Mouse (Mus musculus): Measurements from ENCODE around the gene Nutf2. TPM values are rescaled to one million over a fixed set of nuclear protein-coding genes. Genes with fewer than 3 reads are reported as not detected.
"Not testable (repeated sequence)": the region's sequence is repeated elsewhere in the genome, so short reads cannot be mapped to it uniquely, and the experiment has no call there.

The Nutf2 gene
- polyA plus RNA-seq (2015; fragmentation: Nextera tagmentation; extraction: Ambion mirVana), result 253 and 263 TPM in 2 replicates

GRCm38 (mm10) chr8:105860143-105860981 lies at the start of gene Nutf2:
Gene Nutf2, plus strand, starts transcription at chr8:105860580.
- H3K9me3 ChIP-seq, result no peaks in the 10 kb centered on the region
- peaks cover 77% of the 10 kb centered on the region for H3K4me1 ChIP-seq (replicated peaks)
- H3K4me3 ChIP-seq (replicated peaks), result peak within 1 kb of the TSS; percentile 99
- ATAC-seq, result peak; percentile 98
- H3K4me2 ChIP-seq (replicated peaks), result peak within 1 kb of the TSS; percentile 95
- H3K36me3 ChIP-seq, result peaks cover 12% of the 10 kb centered on the region
- H3K27ac ChIP-seq, result peak within 1 kb of the TSS; percentile 91
- under 1% methylated on average over 57 of the region's 59 CpGs for WGBS
- H3K9ac ChIP-seq (replicated peaks), result peak within 1 kb of the TSS; percentile 98
- H3K27me3 ChIP-seq, result no peaks in the 10 kb centered on the region

GRCm38 (mm10) chr8:105811061-105811460 lies 49.3 kb upstream of the Nutf2 start:
- Histone ChIP-seq H3K9ac (replicated peaks) (no peak overlapping the region), H3K4me2 (replicated peaks) (no peak overlapping the region), H3K4me3 (replicated peaks) (no peak overlapping the region), H3K9me3 (no peaks in the 10 kb centered on the region), H3K4me1 (replicated peaks) (peaks cover 11% of the 10 kb centered on the region; the same call in 1 of the 2 replicates), H3K27me3 (no peaks in the 10 kb centered on the region), H3K36me3 (peaks cover 27% of the 10 kb centered on the region), H3K27ac (no peak overlapping the region; the same call in 1 of the 2 replicates)
- 85% methylated on average over 10 of the region's 10 CpGs for WGBS
- no peak for ATAC-seq

- no peak overlapping the region for H3K4me3 ChIP-seq (replicated peaks)
- WGBS, result 81% methylated on average over 3 of the region's 3 CpGs
- H3K27me3 ChIP-seq, result no peaks in the 10 kb centered on the region
- no peak overlapping the region for H3K9ac ChIP-seq (replicated peaks)
- no peaks in the 10 kb centered on the region for H3K9me3 ChIP-seq
- H3K36me3 ChIP-seq, result peaks cover 27% of the 10 kb centered on the region
- peaks cover 11% of the 10 kb centered on the region; the same call in 1 of the 2 replicates for H3K4me1 ChIP-seq (replicated peaks)
- no peak overlapping the region for H3K4me2 ChIP-seq (replicated peaks)
- ATAC-seq, result no peak
- H3K27ac ChIP-seq, result no peak overlapping the region
Observed at GRCm38 (mm10) chr8:105811543-105811942, 48.8 kb upstream of the Nutf2 start.

DNA sequence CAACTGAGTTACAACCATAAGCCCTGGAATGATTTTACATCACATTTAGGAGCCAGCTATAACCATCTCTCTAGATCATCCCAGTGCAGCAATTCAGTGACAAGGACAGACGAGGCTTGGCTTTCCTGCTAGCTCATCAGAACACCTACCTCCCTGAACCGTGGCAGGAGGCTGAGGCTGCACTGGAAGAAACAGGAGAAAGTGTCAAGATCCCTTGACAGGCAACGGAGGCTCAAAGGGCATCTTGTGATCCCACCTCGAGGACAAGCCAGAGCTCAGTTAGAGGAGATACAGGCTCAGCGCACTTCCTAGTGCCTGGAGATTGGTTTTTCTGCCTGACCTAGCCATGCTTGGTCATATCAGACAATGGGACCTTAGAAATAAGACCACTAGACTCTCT lies 47.9 kb upstream of the Nutf2 start:
- 93% methylated on average over 5 of the region's 5 CpGs for WGBS
- Histone ChIP-seq H3K36me3 (peaks cover 26% of the 10 kb centered on the region), H3K9ac (replicated peaks) (no peak overlapping the region), H3K27me3 (no peaks in the 10 kb centered on the region), H3K4me2 (replicated peaks) (no peak overlapping the region), H3K4me3 (replicated peaks) (no peak overlapping the region), H3K27ac (no peak overlapping the region), H3K9me3 (no peaks in the 10 kb centered on the region), H3K4me1 (replicated peaks) (peaks cover 11% of the 10 kb centered on the region; the same call in 1 of the 2 replicates)
- ATAC-seq, result no peak

GRCm38 (mm10) chr8:105813241-105813640 lies 47.1 kb upstream of the Nutf2 start:
- no peaks in the 10 kb centered on the region for H3K27me3 ChIP-seq
- no peak overlapping the region for H3K27ac ChIP-seq
- no peak overlapping the region for H3K9ac ChIP-seq (replicated peaks)
- no peak overlapping the region for H3K4me2 ChIP-seq (replicated peaks)
- H3K4me1 ChIP-seq (replicated peaks), result peaks cover 11% of the 10 kb centered on the region; the same call in 1 of the 2 replicates
- no peaks in the 10 kb centered on the region for H3K9me3 ChIP-seq
- over 99% methylated on average over 6 of the region's 6 CpGs for WGBS
- no peak for ATAC-seq
- H3K36me3 ChIP-seq, result peaks cover 31% of the 10 kb centered on the region
- H3K4me3 ChIP-seq (replicated peaks), result no peak overlapping the region

DNA sequence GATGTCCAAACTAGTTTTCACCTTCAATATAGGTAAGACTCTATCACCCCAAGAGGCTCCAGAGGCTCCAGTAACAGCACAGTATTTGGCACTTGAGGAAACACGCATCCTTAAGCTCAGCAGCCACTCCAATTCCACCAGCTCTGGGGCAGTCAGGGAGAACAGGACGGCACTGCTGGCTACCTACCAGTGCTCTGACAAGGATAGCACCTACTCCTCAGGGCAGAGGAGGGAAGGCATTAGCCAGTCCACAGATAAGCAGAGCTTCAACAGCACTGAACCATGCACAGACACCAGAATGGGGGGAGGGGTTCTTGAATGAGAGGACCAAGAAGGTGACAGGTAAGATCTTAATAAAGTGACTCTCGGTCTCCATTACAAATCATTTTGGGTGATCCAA lies 40.7 kb upstream of the Nutf2 start:
- ATAC-seq, result no peak
- no peak overlapping the region for H3K4me2 ChIP-seq (replicated peaks)
- no peak overlapping the region for H3K9ac ChIP-seq (replicated peaks)
- H3K27ac ChIP-seq, result no peak overlapping the region
- no peak overlapping the region for H3K4me3 ChIP-seq (replicated peaks)
- peaks cover 64% of the 10 kb centered on the region for H3K36me3 ChIP-seq
- H3K27me3 ChIP-seq, result no peaks in the 10 kb centered on the region
- H3K4me1 ChIP-seq (replicated peaks), result peaks cover 11% of the 10 kb centered on the region
- no peaks in the 10 kb centered on the region for H3K9me3 ChIP-seq
- WGBS, result 88% methylated on average over 3 of the region's 3 CpGs

DNA sequence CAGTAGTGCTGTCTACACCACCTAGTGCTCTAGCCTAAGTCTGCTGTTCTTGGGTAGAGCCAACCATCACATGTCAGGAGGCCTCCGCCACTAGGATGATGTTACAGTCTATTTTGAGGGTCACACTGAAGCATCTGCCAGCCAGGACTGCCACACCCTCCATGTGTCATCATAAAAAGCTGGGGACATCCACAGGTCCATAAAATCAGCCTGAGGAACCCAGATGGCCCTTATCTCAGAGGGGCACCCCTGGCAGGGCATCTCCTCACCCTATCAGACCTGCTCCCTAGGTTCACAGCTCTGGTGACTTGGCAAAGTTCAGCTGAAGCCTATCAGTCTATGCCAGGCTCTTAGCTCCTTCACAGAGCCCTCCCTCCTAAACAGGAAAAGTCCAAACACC lies 39.5 kb upstream of the Nutf2 start:
- 0 out of 2 replicates have a peak, but pooled peaks have one; percentile 27 for ATAC-seq
- Histone ChIP-seq H3K4me2 (replicated peaks) (no peak overlapping the region), H3K4me1 (replicated peaks) (peaks cover 23% of the 10 kb centered on the region), H3K27ac (no peak overlapping the region), H3K9me3 (no peaks in the 10 kb centered on the region), H3K9ac (replicated peaks) (no peak overlapping the region), H3K36me3 (peaks cover 64% of the 10 kb centered on the region), H3K4me3 (replicated peaks) (no peak overlapping the region), H3K27me3 (no peaks in the 10 kb centered on the region)
- WGBS, result 91% methylated on average over 1 of the region's 1 CpGs

DNA sequence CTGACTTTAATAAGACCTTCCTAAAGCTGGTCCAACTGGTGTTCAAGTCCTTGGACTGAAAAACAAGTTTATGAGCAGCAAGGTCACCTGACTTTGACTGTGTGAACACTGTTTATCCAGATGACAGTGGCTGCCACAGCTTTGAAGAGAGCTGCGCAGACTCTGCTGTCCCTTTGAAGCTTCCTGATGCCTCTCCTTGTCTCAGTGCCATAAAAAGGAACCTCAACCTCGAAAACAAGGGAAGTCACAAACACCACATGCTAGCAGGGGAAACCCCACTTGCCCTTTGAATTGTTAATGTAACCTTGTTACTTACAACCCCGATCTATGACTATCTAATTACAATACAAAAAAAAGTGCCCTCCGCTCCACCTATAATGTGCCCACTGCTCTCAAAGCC lies 34.9 kb upstream of the Nutf2 start:
- no peak for ATAC-seq
- peaks cover 32% of the 10 kb centered on the region for H3K4me1 ChIP-seq (replicated peaks)
- no peaks in the 10 kb centered on the region for H3K9me3 ChIP-seq
- WGBS, result 89% methylated on average over 4 of the region's 4 CpGs
- H3K9ac ChIP-seq (replicated peaks), result peak overlapping the region; percentile 96
- no peak overlapping the region for H3K27ac ChIP-seq
- peak overlapping the region; percentile 95 for H3K4me3 ChIP-seq (replicated peaks)
- H3K27me3 ChIP-seq, result no peaks in the 10 kb centered on the region
- peak overlapping the region; percentile 99 for H3K4me2 ChIP-seq (replicated peaks)
- H3K36me3 ChIP-seq, result peaks cover 39% of the 10 kb centered on the region

DNA sequence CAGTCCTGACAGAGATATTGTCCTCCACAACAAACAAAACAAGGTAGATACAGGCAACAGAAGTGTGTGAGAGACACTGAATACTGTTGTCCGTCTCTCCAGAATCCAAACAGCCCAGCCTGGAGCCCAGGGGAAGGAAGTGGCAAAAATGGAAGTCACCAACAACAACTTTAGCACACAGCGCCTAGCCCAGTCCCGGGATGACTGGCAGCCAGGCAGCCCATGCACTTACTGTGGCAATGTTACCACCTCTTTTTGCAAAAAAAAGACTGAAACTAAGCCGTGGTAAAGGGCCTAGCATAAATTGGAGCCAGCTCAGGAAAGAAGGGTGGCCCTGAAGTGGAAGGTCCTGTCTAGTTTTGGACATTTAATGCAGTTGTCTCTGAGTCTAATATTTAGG lies 34.0 kb upstream of the Nutf2 start:
- no peaks in the 10 kb centered on the region for H3K9me3 ChIP-seq
- H3K27ac ChIP-seq, result 0 out of 2 replicates have a peak overlapping the region, but pooled peaks have one; percentile 55
- no peak for ATAC-seq
- peak overlapping the region; percentile 96 for H3K9ac ChIP-seq (replicated peaks)
- H3K4me1 ChIP-seq (replicated peaks), result peaks cover 32% of the 10 kb centered on the region
- peak overlapping the region; percentile 95 for H3K4me3 ChIP-seq (replicated peaks)
- H3K4me2 ChIP-seq (replicated peaks), result peak overlapping the region; percentile 99
- H3K27me3 ChIP-seq, result no peaks in the 10 kb centered on the region
- peaks cover 30% of the 10 kb centered on the region for H3K36me3 ChIP-seq
- WGBS, result 14% methylated on average over 4 of the region's 4 CpGs

DNA sequence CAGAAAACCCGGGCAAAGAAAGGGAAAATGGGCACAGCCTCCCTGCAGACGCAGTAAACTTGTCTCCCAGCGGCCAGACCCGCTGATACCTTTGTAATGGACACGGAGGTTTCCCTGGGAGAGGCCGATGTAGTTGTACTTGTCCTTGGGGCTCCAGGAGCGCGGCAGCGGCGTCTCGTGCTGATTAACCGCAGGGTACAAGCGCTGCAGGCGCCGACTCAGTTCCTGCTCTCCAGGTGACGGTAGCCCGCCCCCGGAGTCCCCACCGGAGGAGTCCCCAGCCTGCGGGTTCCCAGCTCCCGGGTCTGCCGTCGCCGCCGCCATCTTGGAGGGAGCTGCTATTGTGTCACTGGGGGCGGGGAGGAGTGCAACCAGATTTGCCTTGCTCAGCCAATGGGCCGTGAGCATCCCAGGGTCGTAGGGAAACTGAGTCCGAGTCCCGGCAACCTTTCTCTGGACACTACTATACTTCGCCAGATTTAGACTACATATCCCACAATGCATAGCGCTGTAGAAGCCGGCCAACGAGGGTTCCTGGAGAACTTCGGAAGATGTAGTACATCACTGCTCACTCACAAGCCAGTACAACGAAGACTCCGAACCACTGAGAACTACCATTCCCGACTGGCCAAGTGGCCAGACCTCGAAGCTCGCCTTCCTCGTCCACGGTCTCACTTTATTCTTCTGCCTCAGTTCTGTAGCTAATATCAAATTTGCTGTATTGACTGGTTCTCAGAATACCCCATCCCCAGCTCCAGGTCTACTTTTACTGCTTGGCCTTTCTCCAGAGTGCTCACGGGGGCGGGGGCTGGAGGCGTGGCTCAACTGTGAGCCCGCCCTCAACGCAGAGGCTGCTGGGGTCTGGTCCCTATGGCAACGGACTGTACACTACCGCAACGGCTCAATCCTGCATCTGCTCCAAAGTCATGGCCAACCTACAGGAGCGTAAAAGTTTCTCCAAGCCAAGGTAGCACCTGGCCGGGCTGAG lies 33.2 kb upstream of the Nutf2 start, which contains the start of the genes Ranbp10 and Tsnaxip1:
TSS of gene Ranbp10 (minus strand) at position 490 of the 988 bp plus-strand sequence.
TSS of gene Tsnaxip1 (plus strand) at position 871 of the 988 bp plus-strand sequence.
- peak within 1 kb of the TSS; percentile 99 for H3K4me2 ChIP-seq (replicated peaks)
- peak within 1 kb of the TSS; percentile 95 for H3K4me3 ChIP-seq (replicated peaks)
- peaks cover 23% of the 10 kb centered on the region for H3K36me3 ChIP-seq
- H3K27me3 ChIP-seq, result no peaks in the 10 kb centered on the region
- H3K9me3 ChIP-seq, result no peaks in the 10 kb centered on the region
- under 1% methylated on average over 52 of the region's 52 CpGs for whole genome bisulfite sequencing
- ATAC-seq, result peak; percentile 99
- H3K27ac ChIP-seq, result peak within 1 kb of the TSS; percentile 55
- H3K4me1 ChIP-seq (replicated peaks), result peaks cover 32% of the 10 kb centered on the region
- peak within 1 kb of the TSS; percentile 96 for H3K9ac ChIP-seq (replicated peaks)

DNA sequence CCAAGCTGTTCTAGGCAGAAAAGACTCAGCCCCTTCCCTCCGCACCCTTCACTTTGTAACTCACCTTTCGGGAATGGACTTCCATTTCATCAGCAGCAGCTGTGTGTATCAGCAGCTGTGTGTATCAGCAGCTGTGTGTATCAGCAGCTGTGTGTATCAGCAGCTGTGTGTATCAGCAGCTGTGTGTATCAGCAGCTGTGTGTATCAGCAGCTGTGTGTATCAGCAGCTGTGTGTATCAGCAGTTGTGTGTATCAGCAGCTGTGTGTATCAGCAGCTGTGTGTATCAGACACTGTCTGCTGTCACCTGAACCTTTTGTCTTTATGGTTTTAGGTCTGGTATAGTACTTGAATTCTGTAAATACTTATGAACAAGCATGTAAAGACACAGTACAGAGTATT lies 26.6 kb upstream of the Nutf2 start:
- H3K4me3 ChIP-seq (replicated peaks); H3K36me3 ChIP-seq; H3K9me3 ChIP-seq; H3K27me3 ChIP-seq; H3K4me1 ChIP-seq (replicated peaks); H3K27ac ChIP-seq; H3K4me2 ChIP-seq (replicated peaks); ATAC-seq; H3K9ac ChIP-seq (replicated peaks): not testable (repeated sequence)
- 74% methylated on average over 2 of the region's 2 CpGs for WGBS
